Mouse (Mus musculus): ENCODE data around the gene Gm20716.

Gm20716 gene

DNA sequence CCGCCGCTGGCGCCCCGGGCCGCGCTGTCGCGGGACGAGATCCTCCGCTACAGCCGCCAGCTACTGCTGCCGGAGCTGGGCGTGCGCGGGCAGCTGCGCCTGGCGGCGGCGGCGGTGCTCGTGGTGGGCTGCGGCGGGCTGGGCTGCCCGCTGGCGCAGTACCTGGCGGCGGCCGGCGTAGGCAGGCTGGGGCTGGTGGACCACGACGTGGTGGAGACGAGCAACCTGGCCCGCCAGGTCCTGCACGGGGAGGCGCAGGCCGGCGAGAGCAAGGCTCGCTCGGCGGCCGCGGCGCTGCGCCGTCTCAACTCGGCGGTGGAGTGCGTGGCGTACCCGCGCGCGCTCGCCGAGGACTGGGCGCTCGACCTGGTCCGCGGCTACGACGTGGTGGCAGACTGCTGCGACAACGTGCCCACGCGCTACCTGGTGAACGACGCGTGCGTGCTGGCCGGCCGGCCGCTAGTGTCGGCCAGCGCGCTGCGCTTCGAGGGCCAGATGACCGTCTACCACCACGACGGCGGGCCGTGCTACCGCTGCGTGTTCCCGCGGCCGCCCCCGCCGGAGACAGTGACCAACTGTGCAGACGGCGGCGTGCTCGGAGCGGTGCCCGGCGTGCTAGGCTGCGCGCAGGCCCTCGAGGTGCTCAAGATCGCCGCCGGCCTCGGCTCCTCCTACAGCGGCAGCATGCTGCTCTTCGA lies 758 bp upstream of the Gm20716 start:
- in situ Hi-C loops (cut with MseI, MboI), result loop anchor here in 1 of 2 experiments (25.0 kb wide), 1 partner anchor 631 kb away; no protein-coding TSS in a partner anchor

DNA sequence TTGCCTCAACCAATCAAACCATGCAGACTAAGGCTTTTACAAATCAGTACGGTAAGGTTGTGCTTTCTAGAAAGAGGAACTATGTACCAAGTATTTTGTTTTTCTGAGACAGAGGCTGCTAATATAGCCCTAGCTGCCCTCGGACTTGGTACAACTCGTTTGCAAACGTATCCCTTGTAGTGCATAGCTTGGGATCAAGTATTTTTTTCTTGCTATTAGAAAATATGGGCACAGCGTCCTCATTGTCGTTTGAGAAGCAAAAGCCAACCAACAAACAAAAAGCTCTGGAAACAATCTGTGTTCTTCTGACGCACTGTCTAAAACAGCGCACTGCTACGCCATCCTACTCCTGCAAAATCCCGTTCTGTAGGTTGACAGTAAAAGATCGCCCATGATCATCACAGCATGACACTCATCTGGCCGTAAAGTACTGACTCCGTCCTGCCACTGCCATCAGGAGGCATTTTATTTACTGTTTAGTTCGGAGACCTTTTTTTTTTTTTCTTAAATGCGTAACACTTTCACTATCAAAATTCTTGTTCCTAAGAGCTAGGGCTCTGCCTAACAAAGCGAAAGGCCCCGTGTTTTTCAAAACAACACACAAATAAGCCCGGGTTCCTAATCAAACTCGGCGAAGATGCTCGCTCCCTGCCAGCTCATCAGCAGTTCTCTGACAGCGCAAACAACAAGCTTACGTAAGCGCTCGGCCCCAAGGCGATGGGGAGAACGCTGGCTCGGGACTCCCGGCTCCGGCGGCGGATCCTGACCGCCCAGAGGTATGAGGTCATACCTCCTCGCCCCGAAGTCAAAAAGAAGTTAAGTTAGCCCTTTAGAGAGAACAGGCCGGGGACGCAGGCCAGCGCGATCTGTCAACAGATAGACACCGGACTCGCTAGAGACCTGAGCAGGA lies 793 bp downstream of the Gm20716 start:
- in situ Hi-C loops (cut with MseI, MboI), result loop anchor here in 1 of 2 experiments (25.0 kb wide), 1 partner anchor 633 kb away; no protein-coding TSS in a partner anchor

DNA sequence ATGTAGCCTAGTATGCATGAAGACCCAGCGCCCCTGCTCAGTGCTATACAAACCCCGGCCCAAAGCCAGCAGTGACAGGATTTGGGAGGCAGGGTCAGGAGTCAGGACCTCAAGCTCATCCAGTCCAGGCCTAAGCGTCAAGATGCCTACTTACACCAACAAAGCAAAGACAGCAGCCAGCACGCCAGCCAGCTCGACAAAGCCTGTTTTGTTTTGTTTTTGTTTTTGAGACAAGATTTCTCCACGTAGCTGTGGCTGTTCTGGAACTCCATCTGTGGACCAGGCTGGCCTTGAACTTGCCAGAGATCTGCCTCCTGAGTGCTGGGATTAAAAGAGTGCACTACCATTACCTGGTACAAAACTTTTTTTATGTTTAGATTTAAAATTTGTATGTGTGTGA lies 6.8 kb downstream of the Gm20716 start:
- in situ Hi-C loops (cut with MseI, MboI), result no loop called here

DNA sequence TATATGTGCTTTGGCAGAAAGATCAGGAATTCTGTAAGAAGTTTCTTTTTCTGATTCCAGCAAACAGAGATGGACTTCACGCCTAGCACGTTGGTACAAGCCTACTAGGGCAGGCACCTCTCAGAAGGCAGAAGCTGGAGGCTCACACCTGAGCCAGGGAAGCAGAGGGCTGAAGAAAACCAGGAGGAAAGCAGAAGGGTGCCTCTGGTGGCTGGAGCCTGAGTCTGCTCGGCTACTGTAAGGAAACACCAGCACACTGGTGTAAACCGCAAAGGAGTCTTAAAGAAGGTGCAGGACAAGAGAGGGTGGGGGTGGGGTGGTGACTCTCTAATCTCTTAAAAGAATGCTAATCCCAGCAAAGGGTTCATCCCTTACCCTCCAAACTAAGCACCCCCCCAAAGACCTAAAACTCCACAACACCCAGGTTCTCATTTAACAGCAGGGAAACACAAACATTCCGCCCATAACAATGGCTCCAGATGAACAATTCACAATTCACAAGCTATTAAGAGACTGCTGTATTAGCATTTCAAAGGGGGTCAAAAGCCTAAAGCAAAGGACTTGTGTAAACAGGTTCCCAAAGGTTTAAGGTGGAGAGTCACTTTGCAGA lies 16.3 kb downstream of the Gm20716 start:
- in situ Hi-C loops (cut with MseI, MboI), result no loop called here

DNA sequence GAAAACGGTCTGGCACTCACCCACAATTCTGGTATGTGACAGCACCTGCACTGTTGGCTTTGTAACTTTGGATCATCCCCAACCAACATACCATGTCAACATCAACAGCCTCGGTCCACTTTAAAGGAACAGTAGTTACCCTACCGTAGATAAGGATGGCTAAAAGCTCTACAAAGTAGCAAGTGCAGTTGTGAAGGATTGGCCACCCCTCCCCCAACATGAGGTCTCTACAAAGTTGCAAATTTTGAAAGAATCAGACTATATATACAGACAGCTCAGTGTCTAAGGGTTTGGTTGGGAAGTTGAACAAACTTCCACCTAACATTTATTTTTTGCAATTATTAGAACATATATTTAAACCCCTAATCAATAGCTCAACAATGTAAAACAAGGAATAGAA lies 22.3 kb downstream of the Gm20716 start:
- in situ Hi-C loops (cut with MseI, MboI), result loop anchor here in 1 of 2 experiments (5.0 kb wide), 1 partner anchor 91 kb away; no protein-coding TSS in a partner anchor

DNA sequence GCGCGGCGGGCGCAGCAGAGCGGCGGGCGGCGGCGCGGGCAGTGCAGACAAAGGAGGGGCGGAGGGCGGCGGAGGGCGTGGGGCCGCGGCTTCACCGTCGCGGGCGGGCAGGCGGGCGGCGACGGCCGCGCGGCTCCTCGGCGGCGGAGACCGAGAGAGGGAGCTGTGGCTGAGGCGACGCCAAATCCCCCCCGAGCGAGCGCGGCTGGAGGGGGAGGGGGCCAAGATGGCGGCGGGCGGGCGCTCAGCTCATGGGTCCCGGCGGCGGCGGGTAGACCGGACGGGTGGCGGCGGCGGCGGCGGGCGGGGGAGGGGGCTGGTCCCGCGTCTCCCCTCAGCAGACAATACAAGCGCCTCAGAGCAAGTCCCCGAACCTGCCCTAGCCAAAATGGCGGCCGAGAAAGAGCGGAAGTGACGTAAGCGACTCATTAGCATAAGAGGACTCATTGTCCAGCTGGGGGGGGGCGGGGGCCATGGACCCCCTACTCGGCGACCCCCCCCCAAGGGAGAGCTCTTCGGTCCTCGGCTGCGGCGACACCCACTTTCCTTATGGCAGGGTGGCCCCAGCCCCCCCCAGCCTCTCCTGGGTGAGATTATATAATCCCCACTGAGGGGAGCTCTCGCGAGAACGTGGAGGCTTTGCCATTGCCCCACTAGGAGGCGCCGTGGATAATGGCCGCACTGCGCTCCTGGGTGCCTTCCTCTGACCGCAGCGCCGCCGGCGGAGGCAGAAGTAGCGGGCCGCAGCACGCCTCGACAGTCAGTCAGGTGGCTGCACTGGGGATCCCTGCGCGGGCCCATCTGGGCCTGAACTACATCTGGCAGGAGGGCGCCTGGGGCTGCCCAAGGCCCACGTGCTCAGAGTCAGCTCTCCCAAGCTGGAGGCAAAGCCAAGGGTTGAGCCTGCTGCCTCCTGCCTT lies 23.2 kb downstream of the Gm20716 start, which contains the start of gene Adnp:
Adnp (minus strand) TSS at position 388 of the 920 bp plus-strand sequence.
- in situ Hi-C loops (cut with MseI, MboI), result loop anchor here in 1 of 2 experiments (5.0 kb wide), 1 partner anchor 90 kb away; no protein-coding TSS in a partner anchor

DNA sequence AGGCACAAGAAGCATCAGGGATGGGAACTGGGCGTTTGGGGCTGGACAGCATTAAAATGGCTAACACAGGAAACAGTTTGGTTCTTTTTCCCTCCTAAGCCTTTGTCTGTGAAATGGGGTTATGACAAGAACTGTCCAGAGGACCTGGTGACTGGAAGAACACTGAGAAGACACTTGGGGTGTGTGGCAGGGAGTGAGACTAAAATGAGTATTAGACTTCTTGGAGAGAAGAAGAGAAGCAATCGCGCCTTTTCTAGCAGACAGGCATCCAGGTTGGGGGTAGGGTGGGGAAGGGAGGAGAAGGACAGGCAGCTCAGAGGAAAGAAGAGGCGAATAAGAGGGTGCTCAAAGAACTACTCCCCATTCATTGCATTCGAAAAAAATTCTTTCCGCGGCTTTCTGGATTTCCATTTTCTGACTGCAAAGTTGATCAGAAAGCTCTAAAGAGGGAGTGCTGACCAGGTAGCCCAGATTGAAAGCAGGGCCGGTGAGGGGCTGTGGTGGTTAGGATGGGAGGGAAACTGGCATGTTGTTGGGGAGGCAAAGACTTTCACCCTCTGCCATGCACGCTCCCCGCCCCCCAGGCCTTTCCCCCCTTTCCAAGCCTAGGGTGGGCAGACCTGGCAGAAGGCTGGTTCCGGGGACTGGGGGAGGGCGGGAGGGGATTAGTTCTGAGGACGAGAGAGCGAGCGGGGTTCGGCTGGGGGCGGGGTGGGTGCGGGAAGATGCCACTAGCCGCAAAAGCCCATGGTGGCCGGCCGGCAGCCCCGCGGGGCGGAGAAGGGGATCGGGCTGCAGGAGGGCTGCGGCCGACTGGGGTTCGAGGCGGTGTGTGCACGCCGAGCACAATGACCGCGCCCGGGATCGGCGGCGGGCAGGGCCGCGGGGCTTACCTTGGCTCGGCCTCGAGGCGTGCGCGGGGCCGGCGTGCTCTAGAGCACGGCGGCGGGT lies 24.2 kb downstream of the Gm20716 start:
- in situ Hi-C loops (cut with MseI, MboI), result loop anchor here in 1 of 2 experiments (5.0 kb wide), 1 partner anchor 89 kb away; no protein-coding TSS in a partner anchor

DNA sequence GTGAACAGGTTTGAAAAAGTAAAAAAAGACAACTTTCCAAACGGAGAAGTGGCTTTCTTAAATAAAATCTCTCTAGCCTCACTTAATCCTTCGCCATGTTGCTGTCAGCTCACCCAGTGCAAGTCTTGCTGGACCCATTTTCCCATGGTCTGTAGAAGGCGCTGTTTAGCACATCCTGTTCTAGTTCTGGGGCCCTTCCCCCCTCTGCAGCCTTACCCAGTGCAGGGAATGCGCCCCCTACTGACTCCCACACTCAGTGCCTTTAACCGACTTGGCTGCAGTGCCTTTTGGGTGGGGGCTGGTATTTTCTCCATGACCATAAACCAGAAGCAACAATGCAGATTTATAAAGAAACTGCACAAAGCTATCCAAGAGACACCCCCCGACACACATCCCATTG lies 24.9 kb downstream of the Gm20716 start:
- in situ Hi-C loops (cut with MseI, MboI), result loop anchor here in 1 of 2 experiments (5.0 kb wide), 1 partner anchor 88 kb away; no protein-coding TSS in a partner anchor

DNA sequence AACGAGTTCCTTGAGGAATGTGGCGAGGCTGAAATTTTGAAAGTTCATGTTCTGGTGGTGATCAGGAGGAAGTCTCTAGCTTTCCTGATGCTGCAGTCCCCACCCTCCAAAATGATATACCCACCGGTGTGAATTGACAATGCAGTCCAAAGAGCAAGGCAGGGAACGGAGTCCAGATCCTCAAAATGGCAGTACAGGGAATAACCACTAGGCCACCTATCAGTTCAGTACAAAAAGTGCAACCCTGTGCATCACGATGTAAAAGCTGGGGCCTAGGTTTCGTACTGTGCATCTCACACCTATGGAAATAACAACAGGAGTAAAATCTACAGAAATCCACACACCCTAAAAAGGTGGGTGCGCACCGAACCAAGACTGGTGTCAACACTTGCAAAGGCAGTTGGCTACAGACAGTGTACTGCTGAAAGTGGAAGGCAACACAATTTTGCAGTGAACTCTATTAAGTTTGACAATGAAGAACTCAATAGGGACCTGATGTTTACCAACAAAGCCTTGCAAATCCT lies 25.6 kb downstream of the Gm20716 start:
- in situ Hi-C loops (cut with MseI, MboI), result loop anchor here in 1 of 2 experiments (5.0 kb wide), 1 partner anchor 77 kb away; no protein-coding TSS in a partner anchor

DNA sequence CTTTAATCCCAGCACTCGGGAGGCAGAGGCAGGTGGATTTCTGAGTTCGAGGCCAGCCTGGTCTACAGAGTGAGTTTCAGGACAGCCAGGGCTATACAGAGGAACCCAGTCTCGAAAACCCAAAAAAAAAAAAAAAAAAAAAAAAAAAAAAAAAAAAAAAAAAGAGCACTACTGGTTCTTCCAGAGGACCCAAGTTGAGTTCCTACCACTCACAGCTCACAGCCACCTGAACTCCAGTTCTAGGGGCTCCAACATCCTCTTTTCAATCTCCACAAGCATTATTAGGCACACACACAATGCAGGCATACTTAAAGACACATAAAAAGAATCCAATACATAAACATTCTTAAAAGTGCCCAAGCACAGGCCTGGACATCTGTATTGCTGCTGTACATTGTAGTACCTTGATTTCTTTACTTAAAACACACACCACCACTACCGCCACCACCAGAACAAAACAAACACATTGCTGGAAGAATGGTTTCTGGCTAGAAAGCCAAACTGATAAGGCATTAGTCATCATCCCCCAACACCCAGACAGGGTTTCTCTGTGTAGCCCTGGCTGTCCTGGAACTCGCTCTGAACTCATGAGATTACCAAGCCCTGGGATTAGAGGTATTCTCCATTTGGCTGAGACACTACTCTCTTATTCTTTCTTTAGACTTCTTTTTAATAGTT lies 30.0 kb downstream of the Gm20716 start:
- in situ Hi-C loops (cut with MseI, MboI), result loop anchor here in 1 of 2 experiments (5.0 kb wide), 1 partner anchor 73 kb away; no protein-coding TSS in a partner anchor

DNA sequence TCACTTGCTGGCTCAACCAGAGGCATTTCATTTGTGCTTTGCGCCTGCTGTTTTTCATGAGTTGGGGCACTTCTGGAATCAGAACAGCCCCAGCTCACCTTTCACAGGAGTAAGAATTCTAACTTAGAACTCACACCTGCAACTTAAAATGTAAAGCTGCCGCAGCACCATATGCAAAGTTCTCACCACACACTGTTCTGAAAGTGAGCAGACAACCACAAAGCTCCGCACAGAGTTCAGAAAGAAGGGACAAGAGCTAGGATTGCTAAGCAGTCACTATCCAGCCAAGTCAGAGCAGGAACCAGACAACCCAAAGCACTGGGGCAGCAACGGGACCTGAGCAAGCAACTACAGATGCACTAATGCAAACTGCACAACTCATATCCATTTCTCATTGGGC lies 30.7 kb downstream of the Gm20716 start:
- in situ Hi-C loops (cut with MseI, MboI), result loop anchor here in 1 of 2 experiments (5.0 kb wide), 1 partner anchor 62 kb away; no protein-coding TSS in a partner anchor

DNA sequence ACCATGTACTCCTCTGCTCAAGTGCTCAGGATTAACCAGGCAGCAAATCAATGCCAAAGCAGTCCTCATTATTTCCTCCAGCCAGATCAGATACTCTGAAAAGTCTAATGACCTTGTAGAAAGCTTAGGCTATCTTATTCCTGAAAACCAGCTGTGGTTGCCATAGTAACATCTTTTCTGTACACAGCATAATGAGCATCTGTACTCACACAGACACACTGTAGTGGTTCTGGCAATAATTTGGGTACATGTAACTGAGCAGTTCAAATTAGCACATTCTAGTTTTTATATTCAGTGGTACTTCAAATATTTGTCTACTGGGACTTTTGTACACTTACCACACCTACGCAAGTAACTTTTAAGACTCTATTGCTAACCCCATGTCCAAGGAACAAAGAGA lies 31.7 kb downstream of the Gm20716 start:
- in situ Hi-C loops (cut with MseI, MboI), result loop anchor here in 1 of 2 experiments (5.0 kb wide), 1 partner anchor 61 kb away; no protein-coding TSS in a partner anchor

DNA sequence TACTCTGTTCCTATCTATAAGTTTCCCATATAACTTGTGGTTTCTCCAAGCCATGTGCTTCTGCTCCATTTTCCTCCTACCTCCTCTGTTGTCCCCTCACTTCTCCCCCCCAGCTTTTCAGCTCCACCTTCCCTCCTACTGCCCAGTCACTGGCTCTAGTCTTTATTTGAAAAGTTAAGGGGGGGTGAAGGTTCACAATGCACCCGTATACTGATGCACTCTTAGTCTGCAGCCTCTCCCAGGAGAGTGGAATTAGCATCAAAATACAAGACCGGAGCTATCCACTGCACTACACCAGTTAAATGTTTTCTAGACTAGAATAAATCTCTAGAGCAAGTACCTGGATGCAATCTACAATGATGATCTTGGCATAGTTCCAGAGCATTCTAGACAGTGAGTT lies 34.4 kb downstream of the Gm20716 start:
- in situ Hi-C loops (cut with MseI, MboI), result loop anchor here in 1 of 2 experiments (5.0 kb wide), 1 partner anchor 58 kb away; no protein-coding TSS in a partner anchor

DNA sequence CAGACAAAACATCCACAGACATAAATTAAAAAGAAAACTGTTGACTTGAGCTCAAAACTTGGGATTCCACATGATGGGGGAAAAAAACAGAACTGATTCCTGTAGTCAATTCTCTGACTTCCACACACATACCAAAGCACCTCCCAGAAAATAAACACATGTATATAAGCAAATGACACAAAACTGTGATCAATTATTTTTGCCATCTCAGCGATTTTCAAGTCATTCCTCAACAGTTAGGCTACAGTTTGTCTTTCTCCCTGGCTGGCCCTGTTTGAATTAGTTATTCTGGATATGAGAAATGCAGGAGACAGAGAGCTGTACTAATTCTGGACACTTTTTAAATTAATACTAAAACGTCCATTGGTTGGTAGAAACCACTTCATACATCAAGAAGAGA lies 36.5 kb downstream of the Gm20716 start:
- in situ Hi-C loops (cut with MseI, MboI), result no loop called here

DNA sequence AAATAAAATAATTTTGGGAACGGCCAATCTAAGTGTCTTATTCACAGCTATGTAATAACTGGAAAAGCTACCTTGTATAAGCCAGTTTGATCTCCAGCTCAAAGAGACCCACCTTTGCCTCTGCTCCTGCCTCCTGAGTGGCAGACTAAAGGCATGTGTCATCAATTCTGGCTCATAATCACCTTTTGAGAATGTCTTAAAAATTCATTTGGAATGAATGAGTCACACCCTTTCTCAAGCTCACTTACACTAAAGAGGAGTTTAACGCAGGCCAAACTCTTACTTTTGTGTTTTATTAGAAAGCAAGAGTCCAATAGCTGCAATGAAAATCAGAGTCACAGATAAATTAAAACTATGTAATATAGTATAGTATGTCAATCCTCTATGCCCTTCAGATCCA lies 38.3 kb downstream of the Gm20716 start:
- in situ Hi-C loops (cut with MseI, MboI), result no loop called here

DNA sequence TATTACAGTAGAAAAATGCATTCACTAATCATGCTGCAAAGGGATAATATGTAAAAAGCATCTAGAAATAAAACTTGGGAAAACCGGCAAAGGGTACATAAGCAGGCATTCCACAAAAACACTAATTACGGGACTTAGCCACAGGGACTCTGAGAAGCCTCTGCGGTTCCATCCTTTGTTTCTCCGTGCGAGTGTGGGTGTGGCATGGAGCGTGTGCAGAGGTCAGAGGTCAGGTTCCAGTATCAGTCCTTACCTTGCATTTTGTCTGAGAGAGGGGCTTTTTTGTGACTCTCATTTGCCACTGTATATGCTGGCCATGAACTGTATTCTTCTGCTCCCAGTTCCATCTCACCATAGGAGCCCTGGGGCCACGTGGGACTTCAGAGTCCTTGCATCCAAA lies 54.2 kb downstream of the Gm20716 start:
- in situ Hi-C loops (cut with MseI, MboI), result no loop called here

DNA sequence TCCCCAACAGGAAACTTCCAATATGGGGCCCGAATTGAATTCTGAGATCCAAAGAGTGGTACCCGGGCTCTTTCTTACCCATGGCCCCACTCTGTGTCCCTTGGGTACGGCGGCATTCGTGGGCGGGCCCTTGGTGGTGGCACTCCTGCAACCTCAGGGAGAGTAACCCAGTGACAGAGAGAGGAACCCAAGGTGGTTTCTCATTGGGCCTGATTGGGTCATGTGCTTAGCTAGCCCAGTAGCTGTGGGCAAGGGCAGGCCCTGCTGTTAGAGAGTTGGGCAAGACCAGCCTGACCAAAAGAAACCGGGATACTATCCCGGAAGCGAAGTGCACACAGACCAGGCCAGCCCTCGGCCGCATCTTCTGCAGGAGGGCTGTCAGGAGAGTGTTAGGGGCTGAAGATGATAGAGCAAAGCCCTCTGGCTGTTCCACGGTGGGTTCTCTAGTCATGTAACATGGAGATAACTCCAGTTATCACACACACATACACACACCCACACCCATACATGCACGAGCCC lies 59.9 kb downstream of the Gm20716 start:
- in situ Hi-C loops (cut with MseI, MboI), result no loop called here

DNA sequence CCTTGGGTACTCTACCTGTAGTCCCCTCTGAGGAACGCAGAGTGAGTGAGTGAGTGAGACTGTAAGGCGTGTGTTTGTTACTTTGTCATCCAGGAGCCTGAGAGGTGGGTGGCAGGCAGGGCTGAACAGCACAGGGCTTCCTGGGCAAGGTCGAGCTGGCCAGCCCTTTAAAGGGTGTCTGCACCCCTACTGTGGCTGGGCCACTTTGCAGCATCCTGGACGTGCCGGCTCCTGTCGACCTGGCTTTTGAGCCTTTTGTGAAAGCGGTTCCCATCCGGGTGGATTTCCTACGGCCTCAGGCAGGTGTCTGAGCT lies 60.4 kb downstream of the Gm20716 start:
- in situ Hi-C loops (cut with MseI, MboI), result no loop called here
